Mouse (Mus musculus) limb, embryonic 10.5 days (tissue): ENCODE measurements at regions not wholly inside any gene's neighbourhood (a gene's known extent, or its start where the extent isn't known, plus 50 kb on each side); places are given as distances from the start of the nearest gene placed in this dataset.

ENCODE experiments used
- DNase-seq: peaks from one replicate; pipeline ENCODE4 v3.0.0-alpha.2; 2017; ENCODE audit warnings: low spot score
- H3K27ac ChIP-seq: fragments of 300-500 bp; sonication (generic); 2 replicates; pipeline ENCODE4 v1.5.1; 2016; ENCODE audit warnings: mild to moderate bottlenecking
- H3K27me3 ChIP-seq: fragments of 300-500 bp; sonication (generic); 2 replicates; pipeline ENCODE4 v1.6.1; 2016; ENCODE audit warnings: low read depth, mild to moderate bottlenecking; ENCODE audit not compliant: poor library complexity, severe bottlenecking
- H3K36me3 ChIP-seq: fragments of 300-500 bp; sonication (generic); 2 replicates; pipeline ENCODE4 v1.6.1; 2016; ENCODE audit warnings: mild to moderate bottlenecking, moderate library complexity
- H3K4me1 ChIP-seq: fragments of 300-500 bp; sonication (generic); 2 replicates; pipeline ENCODE4 v1.6.1; 2016
- H3K4me3 ChIP-seq: fragments of 300-500 bp; sonication (generic); 2 replicates; pipeline ENCODE4 v1.5.1; 2016; ENCODE audit warnings: mild to moderate bottlenecking, moderate library complexity
- H3K9me3 ChIP-seq: fragments of 300-500 bp; sonication (generic); replicated peaks from 2 replicates; pipeline ENCODE4 v1.6.1; 2016; ENCODE audit warnings: mild to moderate bottlenecking
- WGBS: fragments of 180-500 bp; shearing (Covaris S2); methylation state at CpG from one replicate; pipeline ENCODE4 v1.1.7; 2016; 5-methylcytosine and 5-hydroxymethylcytosine counted together

DNA sequence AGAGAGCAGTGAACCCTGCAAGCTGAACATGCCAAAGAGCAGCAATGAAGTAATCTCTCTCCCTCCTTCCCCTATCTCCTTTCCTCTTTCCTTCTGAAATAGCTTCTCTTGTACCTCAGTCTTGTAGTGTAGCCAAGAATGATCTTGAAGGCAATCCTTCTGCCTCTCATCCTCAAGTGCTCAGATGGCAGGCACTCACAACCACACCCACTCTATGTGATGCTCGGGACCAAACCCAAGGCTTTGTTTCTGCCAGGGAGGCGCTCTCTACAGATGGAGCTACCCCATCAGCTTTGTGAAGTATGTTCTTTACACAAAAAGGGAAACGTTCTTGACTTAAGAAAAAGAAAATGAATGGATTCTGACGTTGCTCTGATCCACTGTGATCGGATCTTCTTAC lies 57.6 kb upstream of the Nfe2l2 start:
- WGBS, result 90% methylated on average over 5 of the region's 5 CpGs

DNA sequence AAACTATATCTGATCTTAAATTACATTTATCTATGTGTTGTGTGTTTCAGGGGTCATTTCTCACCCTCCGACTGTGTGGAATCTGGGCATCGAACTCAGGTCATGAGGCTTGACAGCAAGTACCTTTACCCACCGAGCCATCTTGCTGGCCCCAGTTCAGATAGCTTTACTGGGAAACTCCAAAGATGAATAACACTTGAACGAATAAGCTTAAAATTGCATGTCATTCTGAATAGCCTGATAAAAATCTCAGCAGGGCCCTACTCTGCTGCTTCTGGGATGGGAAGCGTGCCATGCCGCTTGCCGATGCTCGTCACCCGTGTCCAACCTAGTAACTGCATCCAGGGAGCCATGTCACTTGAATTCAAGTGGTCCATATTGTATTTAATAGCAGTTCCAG lies 57.2 kb upstream of the Nfe2l2 start:
- 94% methylated on average over 9 of the region's 9 CpGs for WGBS
- peaks cover 13% of the 10 kb centered on the region for H3K4me1 ChIP-seq
- no peaks in the 10 kb centered on the region for H3K27me3 ChIP-seq
- DNase-seq, result no peak
- no peak overlapping the region for H3K27ac ChIP-seq
- no peak overlapping the region for H3K4me3 ChIP-seq
- no peaks in the 10 kb centered on the region for H3K36me3 ChIP-seq
- no peaks in the 10 kb centered on the region for H3K9me3 ChIP-seq

More for the DNA sequence above, 57.6 kb upstream of the Nfe2l2 start:
- Histone ChIP-seq H3K27ac (no peak overlapping the region), H3K4me3 (no peak overlapping the region), H3K9me3 (no peaks in the 10 kb centered on the region), H3K27me3 (no peaks in the 10 kb centered on the region), H3K36me3 (no peaks in the 10 kb centered on the region), H3K4me1 (peaks cover 9% of the 10 kb centered on the region)
- DNase-seq, result no peak

GRCm38 (mm10) chr2:75759196-75759885 lies 54.9 kb upstream of the Nfe2l2 start:
- no peak for DNase-seq
- no peaks in the 10 kb centered on the region for H3K36me3 ChIP-seq
- H3K27me3 ChIP-seq, result no peaks in the 10 kb centered on the region
- no peaks in the 10 kb centered on the region for H3K9me3 ChIP-seq
- H3K27ac ChIP-seq, result no peak overlapping the region
- 87% methylated on average over 11 of the region's 11 CpGs for WGBS
- H3K4me3 ChIP-seq, result no peak overlapping the region
- H3K4me1 ChIP-seq, result peaks cover 21% of the 10 kb centered on the region

DNA sequence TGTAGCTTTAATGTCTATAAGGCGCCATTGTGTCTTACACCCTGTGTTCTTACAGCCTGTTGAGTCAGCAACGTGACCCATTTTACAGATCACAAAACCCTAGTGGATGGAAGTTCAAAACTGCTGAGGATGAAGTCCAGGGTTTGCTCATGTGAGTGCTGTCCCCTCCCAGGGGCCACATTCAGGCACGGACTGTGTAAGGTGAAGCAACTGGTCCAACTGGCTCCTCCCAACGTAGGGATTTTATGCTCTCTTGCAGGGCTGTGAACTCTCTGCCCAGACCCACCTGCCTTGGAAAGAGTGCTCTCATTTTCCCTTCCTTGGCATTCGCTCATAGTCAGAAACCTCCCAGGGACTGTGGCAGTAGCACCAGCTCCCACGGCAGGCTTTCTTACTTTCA lies 53.8 kb upstream of the Nfe2l2 start:
- Histone ChIP-seq H3K27me3 (no peaks in the 10 kb centered on the region), H3K27ac (no peak overlapping the region), H3K4me3 (no peak overlapping the region), H3K4me1 (peaks cover 21% of the 10 kb centered on the region), H3K9me3 (no peaks in the 10 kb centered on the region), H3K36me3 (no peaks in the 10 kb centered on the region)
- no peak for DNase-seq
- 84% methylated on average over 6 of the region's 6 CpGs for WGBS

DNA sequence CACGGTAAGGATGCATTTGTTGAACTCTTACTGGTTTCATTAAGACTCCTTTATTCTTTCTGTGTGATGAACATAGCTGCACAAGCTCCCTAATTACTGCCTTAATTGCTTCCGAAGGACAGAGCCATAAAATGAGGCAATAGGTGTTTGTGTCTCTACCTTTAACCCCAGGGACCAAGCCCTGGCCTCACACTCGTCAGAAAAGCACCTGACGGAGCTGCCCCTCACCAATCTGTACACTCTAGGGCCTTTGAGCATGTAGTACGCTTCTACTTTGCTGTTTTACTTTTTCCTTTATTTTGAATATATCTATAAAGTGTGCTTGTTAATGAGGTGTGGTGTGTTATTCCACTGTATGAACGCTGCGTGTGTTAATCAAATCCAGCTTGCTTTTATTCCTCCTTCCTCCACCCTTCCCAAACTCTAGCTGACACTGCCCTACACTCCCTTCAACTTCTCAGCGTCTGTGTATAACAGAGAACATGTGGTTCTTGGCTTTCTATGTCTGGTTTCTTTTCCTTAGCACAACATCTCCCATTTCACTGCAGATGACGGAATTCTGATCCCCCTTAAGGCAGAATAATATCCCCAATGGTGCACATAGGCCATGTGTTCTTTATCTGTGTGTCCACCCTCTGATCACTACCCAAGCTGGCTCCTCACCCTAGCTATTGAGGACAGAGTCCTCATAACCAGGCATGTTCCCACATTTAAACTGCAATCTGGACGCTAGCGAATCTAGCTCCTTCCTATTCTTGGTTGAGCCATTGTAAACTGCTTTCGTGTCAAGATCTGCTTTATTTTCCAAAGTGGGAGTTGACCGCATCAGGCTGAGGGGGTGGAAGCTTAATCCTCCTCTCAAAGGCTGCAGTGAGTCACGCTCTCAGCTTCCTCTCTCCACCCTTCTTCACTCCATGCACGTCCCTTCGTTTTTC lies 52.5 kb upstream of the Nfe2l2 start:
- Histone ChIP-seq H3K4me1 (peaks cover 21% of the 10 kb centered on the region), H3K27me3 (no peaks in the 10 kb centered on the region), H3K36me3 (no peaks in the 10 kb centered on the region), H3K4me3 (no peak overlapping the region), H3K9me3 (no peaks in the 10 kb centered on the region), H3K27ac (peak overlapping the region; percentile 50; the same call in 1 of the 2 replicates)
- 52% methylated on average over 16 of the region's 16 CpGs for WGBS
- DNase-seq, result no peak

DNA sequence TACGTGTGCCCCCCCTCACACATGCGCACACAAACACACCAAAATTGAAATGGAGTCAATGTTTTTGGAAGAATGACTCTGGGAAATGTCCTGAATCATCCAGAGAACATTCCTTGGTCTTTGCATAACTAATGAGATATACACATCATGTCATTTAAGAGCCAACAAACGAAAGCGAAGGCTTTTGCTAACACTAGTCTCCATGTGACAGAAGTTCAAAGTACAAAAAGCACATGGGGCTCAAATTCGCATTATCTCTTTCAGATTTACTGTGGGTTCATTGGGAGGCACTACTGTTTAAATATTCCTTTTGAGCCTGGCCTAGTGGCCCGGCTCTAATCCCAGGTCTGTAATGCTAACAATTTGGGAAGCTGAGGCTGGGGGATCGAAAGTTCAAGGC lies 50.2 kb upstream of the Nfe2l2 start:
- Histone ChIP-seq H3K4me1 (peaks cover 21% of the 10 kb centered on the region), H3K9me3 (no peaks in the 10 kb centered on the region), H3K4me3 (no peak overlapping the region), H3K36me3 (no peaks in the 10 kb centered on the region), H3K27me3 (no peaks in the 10 kb centered on the region), H3K27ac (no peak overlapping the region)
- WGBS, result 92% methylated on average over 7 of the region's 7 CpGs
- DNase-seq, result no peak
